Mouse (Mus musculus): ENCODE data around the gene Anp32b. TPM values are rescaled to one million over a fixed set of nuclear protein-coding genes. Genes with fewer than 3 reads are reported as not detected.

Gene Anp32b
- polyA plus RNA-seq (2012; rRNA removed) = 25.1 and 46.8 TPM in 2 replicates

GRCm38 (mm10) chr4:46450519-46451131 lies at the start of gene Anp32b:
Gene Anp32b (plus strand): TSS chr4:46450902.

GRCm38 (mm10) chr4:46413406-46413805 lies 37.3 kb upstream of the Anp32b start, which contains the start of gene Hemgn:
Gene Hemgn (minus strand): TSS chr4:46413506.

GRCm38 (mm10) chr4:46489028-46489925 lies 38.6 kb downstream of the Anp32b start, which contains the start of gene Nans:
Gene Nans (plus strand): TSS chr4:46489248.

Other genes starting within 250 kb of the Anp32b start
- 0.07 and 0.21 TPM in 2 replicates for gene Foxe1, start 107.3 kb upstream of the Anp32b start, polyA plus RNA-seq (2012; rRNA removed)
- gene Trmo, start 61.5 kb upstream of the Anp32b start, polyA plus RNA-seq (2012; rRNA removed) = 10.3 and 10.4 TPM in 2 replicates
- gene Hemgn, start 37.4 kb upstream of the Anp32b start, polyA plus RNA-seq (2012; rRNA removed) = not detected in 2 replicates
- gene Nans, start 38.3 kb downstream of the Anp32b start, polyA plus RNA-seq (2012; rRNA removed) = 31.8 and 32.4 TPM in 2 replicates
- gene Trim14, start 85.2 kb downstream of the Anp32b start, polyA plus RNA-seq (2012; rRNA removed) = 22.4 and 29.9 TPM in 2 replicates
- 25.2 and 26.8 TPM in 2 replicates for gene Coro2a, start 151.3 kb downstream of the Anp32b start, polyA plus RNA-seq (2012; rRNA removed)
- gene Tbc1d2, start 199.3 kb downstream of the Anp32b start, polyA plus RNA-seq (2012; rRNA removed) = 5.1 and 6.7 TPM in 2 replicates